Mouse (Mus musculus): ENCODE measurements around the gene Pmfbp1. TPM values are rescaled to one million over a fixed set of nuclear protein-coding genes. Genes with fewer than 3 reads are reported as not detected.

Pmfbp1 gene
- polyA plus RNA-seq, 1 experiment: not detected

DNA sequence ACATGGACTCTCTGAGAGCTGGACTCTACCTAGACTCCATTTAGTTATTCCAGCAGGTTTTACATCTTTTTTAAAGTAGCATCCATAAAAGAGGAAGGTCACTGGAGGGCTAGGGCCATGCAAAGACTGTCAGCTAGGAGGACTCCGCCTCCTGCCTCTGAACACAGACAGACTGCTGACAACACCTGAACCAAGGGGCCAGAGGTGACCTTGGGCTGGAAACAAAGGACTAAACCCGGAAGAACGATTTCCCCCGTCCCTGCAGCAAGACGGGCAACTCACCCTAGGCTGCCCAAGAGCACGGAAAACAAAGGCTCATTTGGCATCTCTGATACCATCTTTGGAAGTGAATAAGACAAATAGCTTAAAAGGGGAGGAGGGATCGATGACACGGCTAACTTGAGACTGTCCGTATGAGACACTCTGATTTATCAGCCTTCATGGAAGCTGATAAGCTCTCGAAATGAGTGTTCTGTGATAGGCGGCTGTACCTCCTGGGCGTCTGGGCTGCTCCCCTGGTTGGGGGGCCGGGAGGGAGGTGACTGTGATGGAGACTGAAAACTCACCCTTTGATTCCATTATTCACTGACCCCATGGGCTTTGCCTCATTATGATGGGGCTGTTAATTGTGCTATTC is 30.0 kb upstream of the Pmfbp1 start:
- H3K4me1 ChIP-seq (replicated peaks; ENCODE audit: control insufficient read depth, insufficient read depth, low read length): no peaks in the 10 kb centered on the region
- no peak overlapping the region for H3K27ac ChIP-seq (ENCODE audit: control insufficient read depth, insufficient read depth, low read length)
- H3K4me3 ChIP-seq (ENCODE audit: control insufficient read depth, insufficient read depth, low read length): no peak overlapping the region
- no peaks in the 10 kb centered on the region for H3K36me3 ChIP-seq (ENCODE audit: control insufficient read depth, insufficient read depth, low read length)
- WGBS: 35% methylated on average over 13 of the region's 13 CpGs
- no peaks in the 10 kb centered on the region for H3K27me3 ChIP-seq (ENCODE audit: control insufficient read depth, insufficient read depth, low read length)
- TF ChIP-seq POLR2A (IDR thresholded peaks at IDR 0.05; ENCODE audit: control insufficient read depth, extremely low read depth, insufficient read depth, low read length, poor library complexity) (no peak), CTCF (IDR thresholded peaks at IDR 0.05; ENCODE audit: borderline replicate concordance, control insufficient read depth, extremely low read depth, insufficient read depth, low read length, poor library complexity) (no peak)
- DNase-seq: no peak

DNA sequence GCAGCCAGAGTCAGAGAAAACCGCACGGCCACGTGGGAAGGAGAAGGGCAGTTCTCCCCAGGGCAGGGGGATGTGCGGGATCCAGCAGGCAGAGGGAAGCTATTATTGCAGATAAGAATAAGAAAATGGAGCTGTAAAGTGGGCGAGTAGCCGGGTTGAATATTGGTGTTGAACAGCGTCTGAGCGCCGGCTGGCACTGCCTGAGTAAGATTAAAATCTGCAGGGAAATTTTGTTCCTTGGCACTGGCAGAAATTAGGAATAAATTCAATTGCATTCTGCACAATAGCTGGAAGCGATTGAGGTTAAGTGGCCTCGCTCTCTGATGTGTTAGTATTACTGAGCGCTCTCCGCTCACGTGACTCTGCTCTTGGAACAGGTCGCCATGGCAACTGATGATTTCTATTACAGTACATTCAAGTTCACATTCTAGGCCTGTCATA is 29.4 kb upstream of the Pmfbp1 start:
- no peak overlapping the region for H3K4me3 ChIP-seq (ENCODE audit: control insufficient read depth, insufficient read depth, low read length)

DNA sequence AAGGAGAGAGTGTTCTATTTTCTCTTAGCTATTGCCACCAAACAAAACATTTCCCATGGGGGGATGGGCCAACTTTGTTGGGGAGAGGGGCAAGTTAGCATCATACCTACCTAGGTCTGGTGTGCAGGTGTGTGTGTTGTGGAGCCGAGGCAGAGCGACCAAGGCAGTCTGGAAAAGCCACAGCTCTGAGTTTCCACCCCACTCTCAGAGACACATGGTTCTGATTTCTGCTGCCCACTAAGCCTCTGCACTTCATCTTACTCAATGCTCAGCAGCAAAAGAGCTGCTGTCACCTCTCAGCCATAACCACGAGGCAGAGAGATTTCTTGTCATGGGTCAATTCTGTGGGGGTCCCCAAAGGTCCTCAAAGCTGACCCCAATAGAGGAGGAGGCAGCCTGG is 28.8 kb upstream of the Pmfbp1 start:
- no peak for DNase-seq
- Histone ChIP-seq H3K4me1 (replicated peaks; ENCODE audit: control insufficient read depth, insufficient read depth, low read length) (no peaks in the 10 kb centered on the region), H3K27me3 (ENCODE audit: control insufficient read depth, insufficient read depth, low read length) (no peaks in the 10 kb centered on the region), H3K27ac (ENCODE audit: control insufficient read depth, insufficient read depth, low read length) (no peak overlapping the region), H3K4me3 (ENCODE audit: control insufficient read depth, insufficient read depth, low read length) (no peak overlapping the region), H3K36me3 (ENCODE audit: control insufficient read depth, insufficient read depth, low read length) (no peaks in the 10 kb centered on the region)
- TF ChIP-seq CTCF (IDR thresholded peaks at IDR 0.05; ENCODE audit: borderline replicate concordance, control insufficient read depth, extremely low read depth, insufficient read depth, low read length, poor library complexity): no peak
- TF ChIP-seq POLR2A (IDR thresholded peaks at IDR 0.05; ENCODE audit: control insufficient read depth, extremely low read depth, insufficient read depth, low read length, poor library complexity): no peak
- WGBS: 85% methylated on average over 3 of the region's 3 CpGs

More for the DNA sequence above, 29.4 kb upstream of the Pmfbp1 start:
- Histone ChIP-seq H3K27ac (ENCODE audit: control insufficient read depth, insufficient read depth, low read length) (no peak overlapping the region), H3K27me3 (ENCODE audit: control insufficient read depth, insufficient read depth, low read length) (no peaks in the 10 kb centered on the region), H3K36me3 (ENCODE audit: control insufficient read depth, insufficient read depth, low read length) (no peaks in the 10 kb centered on the region), H3K4me1 (replicated peaks; ENCODE audit: control insufficient read depth, insufficient read depth, low read length) (no peaks in the 10 kb centered on the region)
- 37% methylated on average over 15 of the region's 15 CpGs for WGBS
- DNase-seq: no peak
- TF ChIP-seq POLR2A (IDR thresholded peaks at IDR 0.05; ENCODE audit: control insufficient read depth, extremely low read depth, insufficient read depth, low read length, poor library complexity) (no peak), CTCF (IDR thresholded peaks at IDR 0.05; ENCODE audit: borderline replicate concordance, control insufficient read depth, extremely low read depth, insufficient read depth, low read length, poor library complexity) (no peak)

DNA sequence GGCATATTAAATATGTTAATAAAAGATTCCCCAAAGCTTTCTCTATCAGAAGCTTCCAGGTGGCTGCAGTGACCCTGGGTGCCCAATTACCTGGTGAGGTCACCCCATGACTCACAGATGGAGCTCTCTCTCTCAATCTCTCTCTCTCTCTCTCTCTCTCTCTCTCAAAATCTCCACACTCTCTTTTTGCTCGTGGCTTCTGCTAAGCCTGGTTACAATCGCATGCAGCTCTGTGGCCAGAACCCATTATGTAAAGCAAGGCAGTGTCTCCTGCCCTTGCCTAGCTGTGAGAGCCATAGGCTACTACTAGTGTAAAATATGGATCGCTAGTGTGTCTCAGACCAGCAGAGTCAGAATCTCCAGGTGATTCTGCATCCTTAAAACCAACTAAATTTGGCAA is 28.1 kb upstream of the Pmfbp1 start:
- no peaks in the 10 kb centered on the region for H3K4me1 ChIP-seq (replicated peaks; ENCODE audit: control insufficient read depth, insufficient read depth, low read length)
- WGBS: 81% methylated on average over 3 of the region's 3 CpGs
- no peak overlapping the region for H3K27ac ChIP-seq (ENCODE audit: control insufficient read depth, insufficient read depth, low read length)
- no peak overlapping the region for H3K4me3 ChIP-seq (ENCODE audit: control insufficient read depth, insufficient read depth, low read length)
- H3K36me3 ChIP-seq (ENCODE audit: control insufficient read depth, insufficient read depth, low read length): no peaks in the 10 kb centered on the region
- TF ChIP-seq CTCF (IDR thresholded peaks at IDR 0.05; ENCODE audit: borderline replicate concordance, control insufficient read depth, extremely low read depth, insufficient read depth, low read length, poor library complexity) (no peak), POLR2A (IDR thresholded peaks at IDR 0.05; ENCODE audit: control insufficient read depth, extremely low read depth, insufficient read depth, low read length, poor library complexity) (no peak)
- no peak for DNase-seq
- no peaks in the 10 kb centered on the region for H3K27me3 ChIP-seq (ENCODE audit: control insufficient read depth, insufficient read depth, low read length)

DNA sequence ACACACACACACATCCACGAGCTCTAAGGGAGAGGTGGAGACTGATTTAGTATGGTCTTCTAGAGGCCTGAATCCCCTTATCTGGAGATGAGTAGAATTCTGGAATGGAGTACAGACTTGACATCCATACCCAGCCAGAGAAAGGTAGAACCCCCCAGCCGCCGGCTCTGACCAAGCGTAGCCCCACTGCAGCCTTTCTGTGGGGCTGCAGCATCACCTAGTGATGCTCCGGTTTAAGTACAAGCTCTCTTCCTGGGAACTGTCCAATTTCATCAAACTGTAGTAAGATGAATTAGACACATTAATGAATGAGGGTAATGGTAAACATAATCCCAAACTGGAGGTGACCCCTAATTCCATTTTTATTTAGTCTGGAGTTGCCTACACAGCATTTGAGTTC is 26.3 kb upstream of the Pmfbp1 start:
- no peak for DNase-seq
- no peaks in the 10 kb centered on the region for H3K27me3 ChIP-seq (ENCODE audit: control insufficient read depth, insufficient read depth, low read length)
- TF ChIP-seq CTCF (IDR thresholded peaks at IDR 0.05; ENCODE audit: borderline replicate concordance, control insufficient read depth, extremely low read depth, insufficient read depth, low read length, poor library complexity): no peak
- no peak for TF ChIP-seq POLR2A (IDR thresholded peaks at IDR 0.05; ENCODE audit: control insufficient read depth, extremely low read depth, insufficient read depth, low read length, poor library complexity)
- no peak overlapping the region for H3K4me3 ChIP-seq (ENCODE audit: control insufficient read depth, insufficient read depth, low read length)
- no peaks in the 10 kb centered on the region for H3K4me1 ChIP-seq (replicated peaks; ENCODE audit: control insufficient read depth, insufficient read depth, low read length)
- H3K36me3 ChIP-seq (ENCODE audit: control insufficient read depth, insufficient read depth, low read length): no peaks in the 10 kb centered on the region
- WGBS: 43% methylated on average over 5 of the region's 5 CpGs
- no peak overlapping the region for H3K27ac ChIP-seq (ENCODE audit: control insufficient read depth, insufficient read depth, low read length)

DNA sequence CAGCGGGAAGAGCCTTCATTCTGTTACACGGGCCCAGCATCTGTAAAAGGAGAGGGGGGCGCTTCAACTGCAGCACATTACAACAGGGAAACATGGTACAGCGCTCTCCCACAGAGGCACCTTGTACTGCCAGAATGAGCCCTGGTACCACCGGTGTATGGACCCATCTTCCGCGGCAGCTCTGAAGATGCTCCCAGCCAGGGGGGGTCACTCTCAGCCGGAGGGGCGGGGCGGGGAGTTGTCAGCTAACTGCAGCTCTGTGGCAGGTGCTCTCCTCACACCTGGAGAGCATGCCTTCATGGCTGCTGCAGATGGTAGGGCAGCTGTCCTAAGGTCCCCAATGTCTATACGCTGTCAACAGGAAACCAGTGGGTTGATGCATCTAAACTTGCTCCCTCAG is 25.7 kb upstream of the Pmfbp1 start:
- Histone ChIP-seq H3K36me3 (ENCODE audit: control insufficient read depth, insufficient read depth, low read length) (no peaks in the 10 kb centered on the region), H3K4me3 (ENCODE audit: control insufficient read depth, insufficient read depth, low read length) (no peak overlapping the region), H3K27me3 (ENCODE audit: control insufficient read depth, insufficient read depth, low read length) (no peaks in the 10 kb centered on the region), H3K27ac (ENCODE audit: control insufficient read depth, insufficient read depth, low read length) (no peak overlapping the region), H3K4me1 (replicated peaks; ENCODE audit: control insufficient read depth, insufficient read depth, low read length) (no peaks in the 10 kb centered on the region)
- 89% methylated on average over 11 of the region's 11 CpGs for WGBS
- TF ChIP-seq POLR2A (IDR thresholded peaks at IDR 0.05; ENCODE audit: control insufficient read depth, extremely low read depth, insufficient read depth, low read length, poor library complexity) (no peak), CTCF (IDR thresholded peaks at IDR 0.05; ENCODE audit: borderline replicate concordance, control insufficient read depth, extremely low read depth, insufficient read depth, low read length, poor library complexity) (no peak)
- DNase-seq: no peak

DNA sequence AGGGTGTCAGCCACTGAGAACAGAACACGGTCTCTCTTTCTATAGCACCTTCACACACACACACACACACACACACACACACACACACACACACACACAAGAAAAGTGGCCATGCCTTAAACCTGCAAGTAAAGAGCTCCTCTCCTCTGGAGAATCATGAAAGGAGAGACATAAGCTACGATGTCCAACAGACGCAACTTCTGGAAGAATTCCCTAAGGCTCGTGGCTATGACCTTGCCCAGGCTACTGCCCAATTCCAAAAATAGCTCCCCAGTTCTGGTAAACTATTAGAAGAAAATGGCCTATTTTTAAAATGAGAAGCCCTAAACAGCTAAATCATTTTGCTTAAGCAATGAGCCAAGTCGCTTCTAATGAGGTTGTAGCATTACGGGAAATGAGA is 22.0 kb upstream of the Pmfbp1 start:
- H3K27ac ChIP-seq (ENCODE audit: control insufficient read depth, insufficient read depth, low read length): no peak overlapping the region
- no peak for DNase-seq
- TF ChIP-seq CTCF (IDR thresholded peaks at IDR 0.05; ENCODE audit: borderline replicate concordance, control insufficient read depth, extremely low read depth, insufficient read depth, low read length, poor library complexity) (no peak), POLR2A (IDR thresholded peaks at IDR 0.05; ENCODE audit: control insufficient read depth, extremely low read depth, insufficient read depth, low read length, poor library complexity) (no peak)
- no peaks in the 10 kb centered on the region for H3K4me1 ChIP-seq (replicated peaks; ENCODE audit: control insufficient read depth, insufficient read depth, low read length)
- H3K27me3 ChIP-seq (ENCODE audit: control insufficient read depth, insufficient read depth, low read length): no peaks in the 10 kb centered on the region
- no peaks in the 10 kb centered on the region for H3K36me3 ChIP-seq (ENCODE audit: control insufficient read depth, insufficient read depth, low read length)
- no peak overlapping the region for H3K4me3 ChIP-seq (ENCODE audit: control insufficient read depth, insufficient read depth, low read length)
- 87% methylated on average over 6 of the region's 6 CpGs for WGBS

All from thymus, adult 2 months (tissue).